Mouse (Mus musculus): ENCODE results near the gene Fbln1. TPM values are rescaled to one million over a fixed set of nuclear protein-coding genes. Genes with fewer than 3 reads are reported as not detected.

Fbln1 gene
- total and polyA plus RNA-seq, 2 experiments from 2014 or later = 50.9 to 60.3 TPM

GRCm38 (mm10) chr15:85284651-85285050, 78.9 kb downstream of the Fbln1 start:
- 78% methylated on average over 6 of the region's 6 CpGs for WGBS
- Histone ChIP-seq H3K9me3 (ENCODE audit: low read length) (no peaks in the 10 kb centered on the region), H3K27me3 (ENCODE audit: insufficient read depth, low read length) (no peaks in the 10 kb centered on the region), H3K4me1 (ENCODE audit: insufficient read depth) (no peaks in the 10 kb centered on the region), H3K27ac (ENCODE audit: low read depth, low read length) (no peak overlapping the region), H3K36me3 (ENCODE audit: insufficient read depth) (no peaks in the 10 kb centered on the region), H3K4me2 (ENCODE audit: low read depth) (no peak overlapping the region), H3K4me3 (ENCODE audit: low read depth, low read length) (no peak overlapping the region), H3K9ac (no peak overlapping the region)
- no peak for DNase-seq
- no peak for TF ChIP-seq CTCF (IDR thresholded peaks at IDR 0.05; ENCODE audit: low read depth)
- ATAC-seq = no peak; the same call in 1 of the 2 replicates

GRCm38 (mm10) chr15:85294632-85295031, 88.9 kb downstream of the Fbln1 start:
- H3K9ac ChIP-seq = no peak overlapping the region
- DNase-seq = no peak
- no peak for ATAC-seq
- H3K4me1 ChIP-seq (ENCODE audit: insufficient read depth) = peaks cover 10% of the 10 kb centered on the region
- no peaks in the 10 kb centered on the region for H3K36me3 ChIP-seq (ENCODE audit: insufficient read depth)
- H3K9me3 ChIP-seq (ENCODE audit: low read length) = no peaks in the 10 kb centered on the region
- WGBS = 83% methylated on average over 3 of the region's 3 CpGs
- no peak overlapping the region for H3K4me3 ChIP-seq (ENCODE audit: low read depth, low read length)
- no peaks in the 10 kb centered on the region for H3K27me3 ChIP-seq (ENCODE audit: insufficient read depth, low read length)
- no peak overlapping the region for H3K27ac ChIP-seq (ENCODE audit: low read depth, low read length)
- no peak overlapping the region for H3K4me2 ChIP-seq (ENCODE audit: low read depth)
- TF ChIP-seq CTCF (IDR thresholded peaks at IDR 0.05; ENCODE audit: low read depth) = peak; percentile 50

- H3K4me3 ChIP-seq (ENCODE audit: low read depth, low read length) = no peak overlapping the region
- no peak overlapping the region for H3K9ac ChIP-seq
- no peak; the same call in 1 of the 2 replicates for ATAC-seq
Observed at GRCm38 (mm10) chr15:85295544-85295943, 89.8 kb downstream of the Fbln1 start.

GRCm38 (mm10) chr15:85295977-85296376, 90.2 kb downstream of the Fbln1 start:
- Histone ChIP-seq H3K27me3 (ENCODE audit: insufficient read depth, low read length) (no peaks in the 10 kb centered on the region), H3K9me3 (ENCODE audit: low read length) (no peaks in the 10 kb centered on the region), H3K27ac (ENCODE audit: low read depth, low read length) (peak overlapping the region; percentile 37), H3K36me3 (ENCODE audit: insufficient read depth) (no peaks in the 10 kb centered on the region), H3K4me2 (ENCODE audit: low read depth) (no peak overlapping the region), H3K9ac (no peak overlapping the region), H3K4me3 (ENCODE audit: low read depth, low read length) (no peak overlapping the region), H3K4me1 (ENCODE audit: insufficient read depth) (peaks cover 10% of the 10 kb centered on the region)
- WGBS = 29% methylated on average over 2 of the region's 2 CpGs
- TF ChIP-seq CTCF (IDR thresholded peaks at IDR 0.05; ENCODE audit: low read depth) = no peak
- ATAC-seq (peak; percentile 63), DNase-seq (peak; percentile 55)

More at GRCm38 (mm10) chr15:85295544-85295943, 89.8 kb downstream of the Fbln1 start:
- DNase-seq = peak; percentile 20
- H3K4me1 ChIP-seq (ENCODE audit: insufficient read depth) = peaks cover 10% of the 10 kb centered on the region
- no peak overlapping the region for H3K4me2 ChIP-seq (ENCODE audit: low read depth)
- peak overlapping the region; percentile 37 for H3K27ac ChIP-seq (ENCODE audit: low read depth, low read length)
- no peaks in the 10 kb centered on the region for H3K9me3 ChIP-seq (ENCODE audit: low read length)
- TF ChIP-seq CTCF (IDR thresholded peaks at IDR 0.05; ENCODE audit: low read depth) = no peak
- H3K36me3 ChIP-seq (ENCODE audit: insufficient read depth) = no peaks in the 10 kb centered on the region
- H3K27me3 ChIP-seq (ENCODE audit: insufficient read depth, low read length) = no peaks in the 10 kb centered on the region
- WGBS = 69% methylated on average over 8 of the region's 8 CpGs

- Histone ChIP-seq H3K4me1 (ENCODE audit: insufficient read depth) (peaks cover 10% of the 10 kb centered on the region), H3K4me3 (ENCODE audit: low read depth, low read length) (no peak overlapping the region), H3K9me3 (ENCODE audit: low read length) (no peaks in the 10 kb centered on the region), H3K27me3 (ENCODE audit: insufficient read depth, low read length) (no peaks in the 10 kb centered on the region), H3K9ac (no peak overlapping the region), H3K27ac (ENCODE audit: low read depth, low read length) (peak overlapping the region; percentile 37; the same call in 1 of the 2 replicates), H3K4me2 (ENCODE audit: low read depth) (no peak overlapping the region), H3K36me3 (ENCODE audit: insufficient read depth) (no peaks in the 10 kb centered on the region)
- 66% methylated on average over 3 of the region's 3 CpGs for WGBS
- ATAC-seq = no peak
- TF ChIP-seq CTCF (IDR thresholded peaks at IDR 0.05; ENCODE audit: low read depth) = no peak
- no peak for DNase-seq
Observed at GRCm38 (mm10) chr15:85296538-85296937, 90.8 kb downstream of the Fbln1 start.

- ATAC-seq (no peak), DNase-seq (no peak)
- Histone ChIP-seq H3K27ac (ENCODE audit: low read depth, low read length) (no peak overlapping the region), H3K9ac (0 out of 2 replicates have a peak overlapping the region, but pooled peaks have one; percentile 10), H3K36me3 (ENCODE audit: insufficient read depth) (no peaks in the 10 kb centered on the region), H3K4me1 (ENCODE audit: insufficient read depth) (peaks cover 10% of the 10 kb centered on the region), H3K4me2 (ENCODE audit: low read depth) (no peak overlapping the region), H3K4me3 (ENCODE audit: low read depth, low read length) (no peak overlapping the region), H3K27me3 (ENCODE audit: insufficient read depth, low read length) (no peaks in the 10 kb centered on the region), H3K9me3 (ENCODE audit: low read length) (no peaks in the 10 kb centered on the region)
- no peak for TF ChIP-seq CTCF (IDR thresholded peaks at IDR 0.05; ENCODE audit: low read depth)
- WGBS = 53% methylated on average over 17 of the region's 17 CpGs
Observed at GRCm38 (mm10) chr15:85298167-85298781, 92.5 kb downstream of the Fbln1 start.

GRCm38 (mm10) chr15:85298946-85299345, 93.2 kb downstream of the Fbln1 start:
- no peak overlapping the region for H3K4me2 ChIP-seq (ENCODE audit: low read depth)
- whole genome bisulfite sequencing = 91% methylated on average over 9 of the region's 9 CpGs
- no peak for ATAC-seq
- no peak for TF ChIP-seq CTCF (IDR thresholded peaks at IDR 0.05; ENCODE audit: low read depth)
- H3K4me1 ChIP-seq (ENCODE audit: insufficient read depth) = peaks cover 10% of the 10 kb centered on the region
- DNase-seq = no peak
- no peak overlapping the region for H3K27ac ChIP-seq (ENCODE audit: low read depth, low read length)
- no peak overlapping the region for H3K4me3 ChIP-seq (ENCODE audit: low read depth, low read length)
- H3K9ac ChIP-seq = no peak overlapping the region
- no peaks in the 10 kb centered on the region for H3K27me3 ChIP-seq (ENCODE audit: insufficient read depth, low read length)
- no peaks in the 10 kb centered on the region for H3K9me3 ChIP-seq (ENCODE audit: low read length)
- H3K36me3 ChIP-seq (ENCODE audit: insufficient read depth) = no peaks in the 10 kb centered on the region
